Mouse (Mus musculus): ENCODE results near the gene Vmn1r175.
"Not testable (repeated sequence)": the region's sequence is repeated elsewhere in the genome, so short reads cannot be mapped to it uniquely, and the experiment has no call there.

Gene Vmn1r175

GRCm38 (mm10) chr7:23810543-23810942 lies at the start of gene Vmn1r175:
Gene Vmn1r175, minus strand, starts transcription at chr7:23810643.
- DNase-seq (ENCODE audit: extremely low read depth, insufficient read length, low spot score) = not testable (repeated sequence)

- not testable (repeated sequence) for DNase-seq (ENCODE audit: extremely low read depth, insufficient read length, low spot score)
Observed at GRCm38 (mm10) chr7:23837272-23837671, 26.8 kb upstream of the Vmn1r175 start, which contains the start of gene Vmn1r176. Gene Vmn1r176, minus strand, starts transcription at chr7:23837372.

- no peak for DNase-seq (ENCODE audit: extremely low read depth, insufficient read length, low spot score)
Observed at GRCm38 (mm10) chr7:23784526-23784925, 25.9 kb downstream of the Vmn1r175 start.
